Mouse (Mus musculus) ovary, postnatal 36 days (tissue): Measurements from ENCODE around the gene Tapbp.
"Not testable (repeated sequence)": the region's sequence is repeated elsewhere in the genome, so short reads cannot be mapped to it uniquely, and the experiment has no call there.

Source experiments
- DNase-seq: peaks from one replicate; pipeline ENCODE4 v3.0.0; 2022; ENCODE audit warnings: low spot score, mixed read lengths

Tapbp gene

DNA sequence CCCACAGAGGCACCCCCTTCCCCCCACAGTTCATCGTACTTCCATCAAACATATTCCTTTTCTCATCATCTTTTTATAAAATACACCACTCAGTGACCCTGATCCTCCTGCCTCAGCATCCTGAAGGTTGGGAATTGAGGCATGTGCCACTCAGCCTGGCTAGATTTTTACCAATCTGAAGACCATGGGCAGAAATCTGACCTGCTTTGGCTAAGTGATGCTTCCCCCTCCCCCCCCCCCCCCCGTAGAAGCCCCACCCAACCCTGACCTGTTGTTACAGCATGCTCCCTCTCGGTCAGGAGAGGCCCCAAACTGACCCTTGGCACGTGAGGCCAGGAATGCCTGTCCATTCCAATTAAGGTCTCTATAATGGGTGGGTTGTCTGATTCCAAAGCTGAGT, 10.9 kb upstream of the Tapbp start, which contains the start of gene Platr17:
Gene Platr17, plus strand, starts transcription at position 301 of the 400 bp plus-strand sequence.
- not testable (repeated sequence) for DNase-seq

DNA sequence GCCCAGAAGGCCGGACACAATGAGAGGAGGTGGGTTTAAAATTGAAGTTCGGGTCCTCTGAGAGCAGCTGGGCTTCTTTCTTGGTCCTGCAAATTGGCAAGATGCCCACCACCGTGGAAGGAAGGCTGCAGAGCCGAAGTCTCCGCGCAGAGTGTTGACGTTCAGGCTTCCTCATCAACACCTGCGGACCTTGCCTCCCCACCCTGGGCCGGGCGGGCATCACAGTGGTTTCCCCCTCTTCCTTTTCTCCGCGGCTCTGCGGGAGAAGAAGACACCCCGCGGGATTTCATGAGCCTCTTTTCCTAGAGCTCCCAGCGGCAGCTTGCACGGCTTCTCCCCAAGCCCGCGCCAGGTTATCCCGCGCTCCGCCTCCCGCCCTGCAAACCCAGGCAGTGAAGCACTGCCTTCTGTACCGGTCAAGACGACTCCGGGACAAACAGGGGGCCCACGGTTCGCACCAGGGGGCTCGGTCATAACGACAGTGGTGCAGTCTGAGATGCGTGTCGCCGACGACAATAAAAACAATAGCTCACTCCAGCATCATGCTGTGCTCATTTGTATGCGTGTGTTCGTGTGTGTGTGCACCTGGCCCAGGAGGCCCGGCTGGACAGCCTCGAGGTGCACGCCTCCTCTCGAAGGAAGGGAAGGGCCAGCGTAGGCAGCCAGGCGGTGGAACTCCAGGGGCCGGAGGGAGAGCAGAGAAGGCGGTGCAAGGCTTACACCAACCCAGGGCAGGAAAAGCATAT, 7.2 kb upstream of the Tapbp start:
- peak; percentile 52 for DNase-seq

DNA sequence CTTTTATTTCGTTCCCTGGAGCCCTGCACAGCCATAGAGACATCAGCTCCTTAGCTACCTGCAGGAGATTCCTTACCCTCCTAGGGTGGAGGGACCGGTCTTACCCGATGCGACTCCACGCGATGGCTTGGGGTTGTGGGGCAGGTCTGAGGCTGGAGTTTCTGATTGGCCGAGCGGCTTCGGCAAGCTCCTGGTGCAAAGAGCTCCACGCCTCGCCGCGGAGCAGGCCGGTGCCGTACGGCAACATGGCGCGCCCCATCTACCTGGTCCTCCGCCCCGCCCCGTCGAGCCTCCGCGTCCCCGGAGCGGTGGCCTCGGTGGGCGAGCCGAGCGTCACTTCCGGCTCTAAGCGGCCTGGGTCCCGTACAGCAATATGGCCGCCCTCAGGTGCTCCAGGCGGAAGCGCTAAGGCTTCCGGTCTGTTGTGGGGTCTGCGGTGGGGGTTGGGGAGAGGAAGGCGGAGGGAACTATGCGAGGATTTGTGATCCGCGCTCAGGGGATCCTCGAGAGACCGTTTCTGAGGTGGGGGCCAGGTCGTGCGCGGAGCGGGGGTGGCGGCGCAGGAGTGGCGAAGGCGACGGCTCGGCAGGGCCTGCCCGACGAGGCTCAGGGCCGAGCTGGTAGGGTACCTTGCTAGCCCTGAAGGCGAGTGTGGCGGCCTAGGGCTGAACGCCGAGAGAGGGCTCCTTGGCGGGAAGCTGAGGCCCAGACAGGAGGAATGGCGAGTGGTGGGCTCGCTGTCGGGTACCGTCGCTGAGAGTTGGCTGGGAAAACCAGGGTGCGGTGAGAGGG, 6.4 kb upstream of the Tapbp start, which contains the start of gene Daxx:
Gene Daxx, plus strand, starts transcription at position 338 of the 792 bp plus-strand sequence.
- DNase-seq, result peak; percentile 99

DNA sequence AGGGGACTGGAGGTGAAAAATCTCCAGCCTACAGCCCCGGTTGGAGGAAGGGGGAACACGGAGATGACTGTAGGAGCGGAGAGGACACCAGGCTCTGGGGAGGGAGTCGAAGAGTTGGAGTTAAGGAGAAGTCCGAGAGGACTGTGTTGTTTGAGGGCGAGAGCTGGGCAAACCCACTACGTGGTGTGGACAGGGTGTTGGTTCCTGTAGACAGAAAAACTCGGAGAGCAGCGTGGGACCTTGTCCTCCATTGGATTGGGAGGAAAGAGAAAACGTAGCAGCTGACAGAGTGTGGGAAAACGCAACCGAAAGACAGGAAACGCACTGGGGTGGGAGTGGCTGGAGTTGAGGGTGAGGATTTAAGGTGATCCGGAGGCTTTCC, 5.8 kb upstream of the Tapbp start:
- DNase-seq, result peak; percentile 48

DNA sequence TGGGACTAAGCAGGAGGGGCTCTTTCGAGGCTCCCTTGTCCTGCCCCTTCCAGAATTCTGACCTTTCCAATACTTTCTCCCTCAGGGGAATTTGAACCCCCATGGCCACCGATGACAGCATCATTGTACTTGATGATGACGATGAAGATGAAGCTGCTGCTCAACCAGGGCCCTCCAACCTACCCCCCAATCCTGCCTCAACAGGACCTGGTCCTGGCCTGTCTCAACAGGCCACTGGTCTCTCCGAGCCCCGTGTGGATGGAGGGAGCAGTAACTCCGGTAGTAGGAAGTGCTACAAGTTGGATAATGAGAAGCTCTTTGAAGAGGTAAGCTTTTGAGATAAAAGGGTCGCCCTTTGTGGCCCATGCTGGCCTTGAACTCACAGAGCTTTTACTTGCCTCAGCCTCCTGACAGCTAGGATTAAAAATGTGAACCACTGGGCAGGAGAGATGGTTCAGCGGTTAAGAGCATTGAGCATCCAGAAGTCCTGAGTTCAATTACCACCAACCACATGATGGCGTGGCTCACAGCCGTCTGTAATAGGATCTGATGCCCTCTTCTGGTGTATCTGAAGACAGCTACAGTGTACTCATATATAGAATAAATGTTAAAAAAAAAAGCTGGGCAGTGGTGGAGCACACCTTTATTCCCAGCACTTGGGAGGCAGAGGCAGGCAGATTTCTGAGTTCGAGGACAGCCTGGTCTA, 5.2 kb upstream of the Tapbp start:
- no peak for DNase-seq

DNA sequence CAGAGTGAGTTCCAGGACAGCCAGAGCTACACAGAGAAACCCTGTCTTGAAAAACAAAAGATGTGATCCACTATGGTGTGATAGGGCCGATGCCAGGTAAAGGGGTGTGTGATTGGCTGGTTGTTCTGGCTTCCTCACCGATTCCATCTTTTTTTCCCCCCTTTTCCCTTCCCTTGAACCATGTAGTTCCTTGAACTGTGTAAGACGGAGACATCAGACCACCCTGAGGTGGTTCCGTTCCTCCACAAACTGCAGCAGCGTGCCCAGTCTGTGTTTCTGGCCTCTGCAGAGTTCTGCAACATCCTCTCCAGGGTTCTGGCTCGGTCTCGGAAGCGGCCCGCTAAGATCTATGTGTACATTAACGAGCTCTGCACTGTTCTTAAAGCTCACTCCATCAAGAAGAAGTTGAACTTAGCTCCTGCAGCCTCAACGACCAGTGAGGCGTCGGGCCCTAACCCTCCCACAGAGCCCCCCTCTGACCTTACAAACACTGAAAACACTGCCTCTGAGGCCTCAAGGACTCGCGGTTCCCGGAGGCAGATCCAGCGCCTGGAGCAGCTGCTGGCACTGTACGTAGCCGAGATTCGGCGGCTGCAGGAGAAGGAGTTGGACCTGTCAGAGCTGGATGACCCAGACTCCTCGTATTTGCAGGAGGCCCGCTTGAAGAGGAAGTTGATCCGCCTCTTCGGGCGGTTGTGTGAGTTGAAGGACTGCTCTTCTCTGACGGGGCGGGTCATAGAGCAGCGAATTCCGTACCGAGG, 4.5 kb upstream of the Tapbp start:
- DNase-seq, result no peak

DNA sequence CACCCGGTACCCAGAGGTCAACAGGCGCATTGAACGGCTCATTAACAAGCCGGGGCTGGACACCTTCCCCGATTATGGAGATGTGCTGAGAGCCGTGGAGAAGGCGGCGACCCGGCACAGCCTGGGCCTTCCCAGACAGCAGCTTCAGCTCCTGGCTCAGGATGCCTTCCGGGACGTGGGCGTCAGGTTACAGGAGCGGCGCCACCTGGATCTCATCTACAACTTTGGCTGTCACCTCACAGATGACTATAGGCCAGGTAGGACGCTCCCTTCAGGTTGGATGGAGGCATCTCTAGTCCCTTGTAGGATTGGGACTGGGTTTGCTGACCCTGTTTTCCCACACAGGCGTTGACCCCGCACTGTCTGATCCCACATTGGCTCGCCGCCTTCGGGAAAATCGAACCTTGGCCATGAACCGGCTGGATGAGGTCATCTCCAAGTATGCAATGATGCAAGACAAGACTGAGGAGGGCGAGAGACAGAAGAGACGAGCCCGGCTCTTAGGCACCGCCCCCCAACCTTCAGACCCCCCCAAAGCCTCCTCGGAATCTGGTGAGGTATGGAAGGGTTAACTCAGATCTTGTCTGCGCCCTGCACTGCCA, 3.8 kb upstream of the Tapbp start:
- DNase-seq, result no peak

DNA sequence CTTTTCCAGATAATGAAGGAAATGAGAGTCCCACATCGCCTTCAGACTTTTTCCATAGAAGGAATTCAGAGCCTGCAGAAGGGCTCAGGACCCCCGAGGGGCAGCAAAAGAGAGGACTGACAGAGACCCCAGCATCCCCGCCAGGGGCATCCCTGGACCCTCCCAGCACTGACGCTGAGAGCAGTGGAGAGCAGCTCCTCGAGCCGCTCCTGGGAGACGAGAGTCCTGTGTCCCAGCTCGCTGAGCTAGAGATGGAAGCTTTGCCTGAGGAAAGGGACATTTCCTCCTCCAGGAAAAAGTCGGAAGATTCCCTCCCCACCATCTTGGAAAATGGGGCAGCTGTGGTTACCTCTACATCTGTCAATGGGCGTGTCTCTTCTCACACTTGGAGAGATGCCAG, 2.4 kb upstream of the Tapbp start:
- no peak for DNase-seq

DNA sequence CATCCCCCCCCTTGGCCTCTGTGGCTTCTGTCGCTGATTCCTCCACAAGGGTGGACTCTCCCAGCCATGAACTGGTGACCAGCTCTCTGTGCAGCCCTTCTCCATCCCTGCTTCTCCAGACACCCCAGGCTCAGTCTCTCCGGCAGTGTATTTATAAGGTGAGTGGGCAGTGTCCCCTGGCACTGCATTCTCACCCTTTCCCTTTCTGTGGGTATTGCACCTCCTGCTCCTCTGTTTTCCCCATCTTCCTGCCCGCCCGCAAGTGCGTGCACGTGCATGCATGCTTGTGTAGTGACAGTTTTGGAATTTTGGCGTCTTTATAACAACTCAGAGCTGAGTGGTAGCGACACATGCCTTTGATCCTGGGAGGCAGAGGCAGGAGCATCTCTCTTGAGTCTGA, 1.8 kb upstream of the Tapbp start:
- no peak for DNase-seq

DNA sequence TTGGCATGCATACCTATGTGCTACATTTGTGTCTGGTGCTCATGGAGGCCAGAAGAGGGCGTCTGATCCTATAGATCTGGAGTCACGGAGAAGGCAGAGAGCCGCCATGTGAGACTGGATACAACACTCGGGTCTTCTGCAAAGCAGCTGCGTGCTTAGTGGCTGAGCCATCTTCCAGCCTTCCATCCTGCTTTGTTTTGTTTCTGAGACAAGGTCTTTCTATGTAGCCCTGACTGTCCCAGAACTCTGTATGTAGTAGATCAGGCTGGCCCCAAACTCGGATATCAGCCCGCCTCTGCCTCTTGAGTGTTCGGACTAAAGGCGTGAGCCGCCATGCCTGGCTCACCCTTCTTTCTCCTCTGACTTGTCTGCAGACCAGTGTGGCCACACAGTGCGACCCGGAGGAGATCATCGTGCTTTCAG, 719 bp upstream of the Tapbp start:
- no peak for DNase-seq

DNA sequence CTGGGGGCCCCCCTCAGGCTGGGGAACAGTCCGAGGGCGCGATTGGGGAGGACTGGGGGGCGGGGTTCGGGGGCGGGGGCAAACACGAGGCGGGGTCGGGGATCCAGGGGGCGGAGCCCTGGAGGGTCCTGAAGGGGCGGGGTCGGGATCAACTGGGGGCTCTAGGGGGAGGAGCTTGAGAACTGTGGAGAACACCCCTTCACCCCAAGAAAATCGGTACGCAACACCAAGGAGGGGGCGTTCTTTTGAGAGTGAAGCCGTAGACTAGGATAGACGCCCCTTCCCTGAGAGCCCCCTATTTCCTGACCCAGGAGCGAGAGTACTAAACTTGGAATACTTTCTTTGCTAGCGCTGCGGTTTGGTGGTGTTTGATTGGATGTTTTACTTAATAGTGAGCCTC, 595 bp downstream of the Tapbp start:
- no peak for DNase-seq

DNA sequence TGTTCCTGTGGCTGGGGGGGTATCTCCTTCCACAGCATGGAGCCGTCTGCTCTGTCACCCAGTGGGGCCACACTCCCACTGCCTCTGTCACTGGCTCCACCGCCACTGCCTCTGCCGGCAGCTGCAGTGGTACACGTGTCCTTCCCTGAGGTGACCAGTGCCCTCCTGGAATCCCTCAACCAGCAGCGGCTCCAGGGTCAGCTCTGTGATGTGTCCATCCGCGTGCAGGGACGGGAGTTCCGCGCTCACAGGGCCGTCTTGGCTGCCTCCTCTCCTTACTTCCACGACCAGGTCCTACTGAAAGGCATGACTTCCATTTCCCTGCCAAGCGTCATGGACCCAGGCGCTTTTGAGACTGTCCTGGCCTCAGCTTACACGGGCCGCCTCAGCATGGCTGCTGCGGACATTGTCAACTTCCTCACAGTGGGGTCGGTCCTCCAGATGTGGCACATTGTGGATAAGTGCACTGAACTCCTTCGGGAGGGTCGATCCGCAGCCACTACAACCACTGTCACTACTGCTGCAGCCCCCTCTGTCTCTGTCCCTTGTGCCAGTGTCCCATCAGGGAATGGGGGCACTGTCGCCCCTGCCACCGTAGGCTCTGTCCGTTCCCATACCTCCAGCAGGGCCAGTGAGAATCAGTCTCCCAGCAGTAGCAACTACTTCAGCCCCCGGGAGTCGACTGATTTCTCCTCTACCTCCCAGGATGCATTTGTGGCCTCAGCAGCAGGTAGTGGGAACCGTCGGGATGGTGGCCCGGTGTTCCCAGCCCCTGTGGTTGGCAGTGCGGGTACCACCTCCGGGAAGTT, 1.4 kb downstream of the Tapbp start:
- no peak for DNase-seq

DNA sequence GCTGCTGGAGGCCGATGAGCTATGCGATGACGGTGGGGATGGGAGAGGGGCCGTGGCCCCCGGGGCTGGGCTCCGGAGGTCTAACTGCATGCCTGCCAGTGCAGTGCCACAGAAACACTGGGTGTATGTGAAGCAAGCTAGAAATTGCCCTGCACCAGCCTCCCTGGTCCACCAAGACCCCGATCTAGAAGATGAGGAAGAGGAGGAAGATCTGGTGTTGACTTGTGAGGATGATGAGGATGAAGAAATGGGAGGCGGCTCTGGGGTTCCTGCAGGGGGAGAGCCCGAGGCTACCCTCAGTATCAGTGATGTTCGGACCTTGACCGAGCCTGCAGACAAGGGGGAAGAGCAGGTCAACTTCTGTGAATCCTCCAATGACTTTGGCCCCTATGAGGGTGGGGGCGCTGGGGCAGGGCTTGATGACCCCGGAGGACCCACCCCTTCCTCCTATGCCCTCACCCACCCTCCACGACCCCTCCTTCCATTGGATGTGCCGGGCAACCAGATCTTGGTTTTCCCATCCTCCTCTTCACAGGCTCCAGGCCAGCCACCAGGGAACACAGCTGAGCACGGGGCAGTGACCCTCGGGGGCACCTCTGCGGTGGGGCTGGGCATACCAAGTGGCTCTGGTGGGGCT, 2.1 kb downstream of the Tapbp start:
- no peak for DNase-seq

DNA sequence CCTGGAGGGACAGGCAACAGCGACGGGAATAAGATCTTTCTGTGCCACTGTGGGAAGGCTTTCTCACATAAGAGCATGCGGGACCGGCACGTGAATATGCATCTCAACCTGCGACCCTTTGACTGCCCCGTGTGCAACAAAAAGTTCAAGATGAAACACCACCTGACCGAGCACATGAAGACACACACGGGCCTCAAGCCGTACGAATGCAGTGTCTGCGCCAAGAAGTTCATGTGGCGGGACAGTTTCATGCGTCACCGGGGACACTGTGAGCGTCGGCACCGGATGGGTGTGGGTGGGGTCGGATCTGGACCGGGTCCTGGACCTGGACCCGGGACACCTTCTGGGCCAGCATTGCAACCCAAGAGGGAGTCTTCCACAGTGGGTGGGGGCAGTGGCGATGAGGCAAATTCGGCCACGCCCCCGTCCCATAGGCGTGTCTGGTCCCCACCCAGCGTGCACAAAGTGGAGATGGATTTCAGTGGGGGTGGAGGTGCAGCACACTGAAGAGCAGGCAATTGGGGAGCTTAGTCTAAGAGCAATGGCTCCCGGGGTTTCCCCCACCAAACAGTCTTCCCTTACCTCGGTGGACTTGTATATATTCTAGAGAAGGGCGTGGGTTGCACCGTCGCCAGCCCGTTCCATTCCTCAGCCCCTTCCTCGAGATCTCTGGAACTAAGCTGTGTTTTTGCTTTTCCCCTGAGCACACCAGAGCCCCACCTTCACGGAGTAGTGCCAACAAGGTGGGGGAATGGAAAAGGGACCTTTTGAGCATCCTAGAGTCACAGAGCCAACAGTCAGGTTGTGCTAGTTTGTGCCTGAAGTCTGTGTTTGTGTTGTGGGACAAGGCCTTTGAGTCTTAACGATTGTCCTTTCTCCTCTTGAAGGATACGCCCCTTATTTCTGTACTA, 2.8 kb downstream of the Tapbp start:
- no peak for DNase-seq

DNA sequence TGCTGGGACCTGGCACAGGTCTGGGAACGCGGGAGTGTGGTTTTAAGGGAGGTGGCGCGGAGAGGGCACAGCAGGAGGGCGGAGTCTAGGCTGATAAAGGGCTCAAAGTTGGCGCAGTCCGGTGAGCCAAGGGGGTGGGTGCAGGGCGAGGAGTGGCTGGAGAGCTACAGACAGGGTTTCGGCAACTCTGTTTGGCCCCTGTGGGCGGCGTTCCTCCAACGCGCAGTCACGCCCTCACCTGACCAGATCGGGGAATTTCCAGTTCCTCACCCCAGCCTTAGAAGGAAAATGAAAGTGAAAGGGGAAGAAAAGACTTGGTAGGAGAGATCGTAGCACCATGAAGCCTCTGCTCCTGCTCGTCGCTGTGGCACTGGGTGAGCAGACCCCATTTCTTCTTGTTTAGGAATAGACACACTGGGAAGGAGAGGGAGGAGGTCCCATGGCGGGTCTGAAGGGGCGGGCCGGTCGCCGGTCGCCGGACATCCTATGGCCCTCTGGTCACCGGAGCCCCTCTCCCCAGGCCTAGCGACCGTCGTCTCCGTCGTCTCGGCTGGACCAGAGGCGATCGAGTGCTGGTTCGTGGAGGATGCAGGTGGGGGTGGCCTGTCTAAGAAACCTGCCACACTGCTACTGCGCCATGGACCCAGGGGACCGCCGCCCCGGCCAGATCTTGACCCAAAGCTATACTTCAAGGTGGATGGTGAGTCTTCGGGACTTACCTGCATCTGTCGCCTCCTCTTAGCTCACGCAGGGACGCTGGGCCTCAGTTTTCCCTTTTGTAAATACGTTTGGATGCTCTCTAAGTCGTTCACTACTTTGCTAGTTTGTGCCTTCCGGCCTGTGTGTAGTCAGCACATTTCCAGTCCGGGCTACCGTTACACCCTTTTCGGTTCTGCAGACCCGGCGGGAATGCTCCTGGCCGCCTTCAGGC, 3.9 kb downstream of the Tapbp start:
- DNase-seq, result peak; percentile 87

DNA sequence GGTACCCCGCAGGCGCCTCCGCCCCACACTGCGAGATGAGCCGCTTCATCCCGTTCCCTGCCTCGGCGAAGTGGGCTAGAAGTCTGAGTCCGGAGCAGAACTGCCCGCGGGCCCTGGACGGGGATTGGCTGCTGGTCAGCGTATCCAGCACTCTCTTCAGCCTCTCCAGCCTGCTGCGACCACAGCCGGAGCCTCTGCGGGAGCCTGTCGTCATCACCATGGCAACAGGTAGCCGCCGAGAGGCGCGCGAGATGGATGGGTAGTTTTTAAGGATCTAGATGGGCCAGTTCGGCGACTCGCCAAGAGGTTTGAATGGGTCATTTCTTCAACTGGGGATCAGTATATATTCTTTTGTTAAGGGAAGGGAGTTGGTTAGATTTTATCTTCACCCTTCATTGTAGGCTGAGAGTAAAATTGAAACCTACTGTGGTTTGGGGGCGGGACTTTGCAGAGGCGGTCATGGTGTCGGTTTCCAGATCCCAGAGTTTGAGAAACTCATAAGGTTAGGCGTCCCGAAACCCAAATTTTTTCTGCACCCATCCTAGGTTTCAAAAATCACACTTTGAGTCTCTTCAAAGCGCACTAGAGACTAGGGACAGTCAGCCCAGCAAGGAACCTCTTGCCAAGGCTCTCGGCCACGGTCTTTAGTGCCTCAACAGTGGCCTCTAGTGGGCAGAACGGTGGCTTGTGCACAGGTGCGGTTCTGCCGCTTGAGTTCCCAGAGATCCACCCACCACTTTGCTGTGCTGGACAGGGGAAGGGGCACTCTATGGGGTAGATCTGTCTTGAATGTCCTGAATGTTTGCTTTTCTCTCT, 4.8 kb downstream of the Tapbp start:
- DNase-seq, result peak; percentile 78

DNA sequence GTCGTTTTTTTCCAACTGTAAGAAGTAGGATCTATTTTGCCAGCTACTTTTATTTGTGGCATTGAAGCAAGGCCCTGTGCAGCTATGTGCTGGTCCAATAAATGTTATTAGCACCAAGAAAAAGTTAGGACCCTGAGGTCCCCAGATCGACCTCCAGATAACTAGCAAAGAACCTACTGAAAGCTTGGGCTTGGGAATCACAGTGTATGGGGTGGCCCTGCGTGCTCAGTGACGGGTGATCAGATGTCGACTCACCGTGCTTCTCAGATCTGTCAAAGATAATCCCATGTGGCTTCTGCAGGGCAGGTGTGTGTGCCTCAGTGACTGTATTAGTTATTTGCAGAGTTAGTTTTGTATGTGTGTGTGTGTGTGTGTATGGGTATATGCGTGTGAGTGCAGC, 5.7 kb downstream of the Tapbp start:
- no peak for DNase-seq
